ENCODE assay signal across 10 mouse cellular contexts in genomic region chr1:87510166-87510691, GRCm38 (mm10). TPM values are rescaled to one million over a fixed set of nuclear protein-coding genes. Genes with fewer than 3 reads are reported as not detected.
DNase-seq lines count a peak whose midpoint lies in the region; ATAC-seq lines count a peak whose summit lies in the region.
"Had no signal": no experiment of that assay in that cellular context is flagged by ENCODE, and none has a peak within 500 bp of the region (broad histone marks: within the 10 kb centered on the region; RNA-seq: fewer than 3 reads in every experiment).

No protein-coding gene starts in this region.

- H3K9me3 ChIP-seq in embryonic facial prominence, embryonic 15.5 days (replicated peaks), result no peaks in the 10 kb centered on the region
- H3K9me3 ChIP-seq in hindbrain, embryonic 16.5 days (ENCODE audit: control insufficient read depth, low read length), result no peaks in the 10 kb centered on the region
- H3K9me3 ChIP-seq in limb, embryonic 15.5 days, result no peaks in the 10 kb centered on the region
- no peaks in the 10 kb centered on the region for H3K9me3 ChIP-seq in neural tube, embryonic 13.5 days

- 0% methylated on average over 55 of the region's 61 CpGs for WGBS in embryonic facial prominence, embryonic 15.5 days
- WGBS in hindbrain, embryonic 16.5 days, result 1% methylated on average over 21 of the region's 61 CpGs
- 0% methylated on average over 35 of the region's 61 CpGs for WGBS in limb, embryonic 15.5 days
- under 1% methylated on average over 58 of the region's 61 CpGs for WGBS in neural tube, embryonic 13.5 days

- H3K4me3 ChIP-seq in embryonic facial prominence, embryonic 15.5 days (replicated peaks), result peak overlapping the region; percentile 66
- H3K4me3 ChIP-seq in hindbrain, embryonic 16.5 days (ENCODE audit: low read length), result peak overlapping the region; percentile 84
- H3K4me3 ChIP-seq in limb, embryonic 15.5 days, result peak overlapping the region; percentile 61
- peak overlapping the region; percentile 74 for H3K4me3 ChIP-seq in neural tube, embryonic 13.5 days

- peak; percentile 89 for DNase-seq in heart, adult 11 months
- DNase-seq in heart, adult 9 months (ENCODE audit: low spot score in 2 of 2), result no peak
- peak; percentile 75 for DNase-seq in adrenal gland, postnatal 10 days
- peak; percentile 23 for DNase-seq in yolk sac, embryonic 10.5 days (ENCODE audit: low spot score)

- ATAC-seq in embryonic facial prominence, embryonic 15.5 days (ENCODE audit: insufficient number of reproducible peaks, low FRiP score, low TSS enrichment, low read depth), result peak; percentile 78
- ATAC-seq in hindbrain, embryonic 16.5 days, result peak; percentile 93
- peak; percentile 76 for ATAC-seq in limb, embryonic 15.5 days (ENCODE audit: insufficient number of reproducible peaks, low FRiP score, low TSS enrichment, low read depth)
- ATAC-seq in neural tube, embryonic 13.5 days (ENCODE audit: low read depth), result peak; percentile 90

- H3K4me2 ChIP-seq in embryonic facial prominence, embryonic 15.5 days (replicated peaks), result peak overlapping the region; percentile 100
- peak overlapping the region; percentile 94 for H3K4me2 ChIP-seq in hindbrain, embryonic 16.5 days (ENCODE audit: low read length)
- peak overlapping the region; percentile 100 for H3K4me2 ChIP-seq in limb, embryonic 15.5 days
- peak overlapping the region; percentile 98 for H3K4me2 ChIP-seq in neural tube, embryonic 13.5 days

- H3K27me3 ChIP-seq in embryonic facial prominence, embryonic 15.5 days, result peaks cover 40% of the 10 kb centered on the region
- H3K27me3 ChIP-seq in hindbrain, embryonic 16.5 days (replicated peaks; ENCODE audit: control insufficient read depth, insufficient read depth, low read length), result peaks cover 5% of the 10 kb centered on the region; the same call in 1 of the 2 replicates
- H3K27me3 ChIP-seq in limb, embryonic 15.5 days, result peaks cover 59% of the 10 kb centered on the region
- H3K27me3 ChIP-seq in neural tube, embryonic 13.5 days, result peaks cover 44% of the 10 kb centered on the region

- peak overlapping the region; percentile 51 for H3K9ac ChIP-seq in embryonic facial prominence, embryonic 15.5 days
- H3K9ac ChIP-seq in hindbrain, embryonic 16.5 days (ENCODE audit: low read depth, low read length), result peak overlapping the region; percentile 87
- peak overlapping the region; percentile 26 for H3K9ac ChIP-seq in limb, embryonic 15.5 days
- H3K9ac ChIP-seq in neural tube, embryonic 13.5 days, result peak overlapping the region; percentile 85

- peaks cover 11% of the 10 kb centered on the region for H3K4me1 ChIP-seq in embryonic facial prominence, embryonic 15.5 days
- peaks cover 15% of the 10 kb centered on the region for H3K4me1 ChIP-seq in hindbrain, embryonic 16.5 days (ENCODE audit: control insufficient read depth, insufficient read depth, low read depth, low read length)
- peaks cover 17% of the 10 kb centered on the region for H3K4me1 ChIP-seq in limb, embryonic 15.5 days
- peaks cover 16% of the 10 kb centered on the region for H3K4me1 ChIP-seq in neural tube, embryonic 13.5 days (replicated peaks)

- no peaks in the 10 kb centered on the region for H3K36me3 ChIP-seq in embryonic facial prominence, embryonic 15.5 days
- H3K36me3 ChIP-seq in hindbrain, embryonic 16.5 days (ENCODE audit: control insufficient read depth, insufficient read depth, low read length), result no peaks in the 10 kb centered on the region
- no peaks in the 10 kb centered on the region for H3K36me3 ChIP-seq in limb, embryonic 15.5 days
- no peaks in the 10 kb centered on the region for H3K36me3 ChIP-seq in neural tube, embryonic 13.5 days

- H3K27ac ChIP-seq in embryonic facial prominence, embryonic 15.5 days (replicated peaks), result no peak overlapping the region
- peak overlapping the region; percentile 20; the same call in 1 of the 2 replicates for H3K27ac ChIP-seq in hindbrain, embryonic 16.5 days (ENCODE audit: low read depth, low read length)
- no peak overlapping the region for H3K27ac ChIP-seq in limb, embryonic 15.5 days
- H3K27ac ChIP-seq in neural tube, embryonic 13.5 days (replicated peaks), result no peak overlapping the region
- H3K27ac ChIP-seq: macrophage had no signal

RNA-seq across cellular contexts. Expression of gene Neu2, which starts 0.5 kb away (rescaled TPM):
- under 1 TPM; 0.72 to 0.79 TPM for total RNA-seq in adrenal gland, postnatal 10 days (2021)
- 0.21 and 0.51 TPM in 2 replicates for polyA plus RNA-seq in embryonic facial prominence, embryonic 15.5 days (2015; fragmentation: Nextera tagmentation; extraction: Ambion mirVana)
- 0.54 and 0.65 TPM in 2 replicates for polyA plus RNA-seq in hindbrain, embryonic 16.5 days (2015; fragmentation: Nextera tagmentation; extraction: Ambion mirVana)
- polyA plus RNA-seq in limb, embryonic 15.5 days (2015; fragmentation: Nextera tagmentation; extraction: Ambion mirVana), result not detected in 2 replicates
- polyA plus RNA-seq in neural tube, embryonic 13.5 days (2015; fragmentation: Nextera tagmentation; extraction: Ambion mirVana), result 0.24 TPM in 1 of 2 replicates, not detected in the other
- total RNA-seq: MEL had no signal
- polyA plus RNA-seq: macrophage had no signal

RNA-seq across cellular contexts. Expression of gene Snorc, which starts 40.2 kb away (rescaled TPM):
- under 1 TPM in 1 of 2 experiments, not detected in 1; 0.81 TPM for total RNA-seq in adrenal gland, postnatal 10 days (2021)
- 10.8 and 20.4 TPM in 2 replicates for polyA plus RNA-seq in embryonic facial prominence, embryonic 15.5 days (2015; fragmentation: Nextera tagmentation; extraction: Ambion mirVana)
- polyA plus RNA-seq in hindbrain, embryonic 16.5 days (2015; fragmentation: Nextera tagmentation; extraction: Ambion mirVana), result 1.2 and 2.3 TPM in 2 replicates
- 46.8 and 84.6 TPM in 2 replicates for polyA plus RNA-seq in limb, embryonic 15.5 days (2015; fragmentation: Nextera tagmentation; extraction: Ambion mirVana)
- 0.73 and 1.4 TPM in 2 replicates for polyA plus RNA-seq in neural tube, embryonic 13.5 days (2015; fragmentation: Nextera tagmentation; extraction: Ambion mirVana)
- total RNA-seq: MEL had no signal
- polyA plus RNA-seq: macrophage had no signal

Comparison
In these comparisons a context has a peak if more than half of its experiments do, and no peak if none do; other contexts are left out.
1. DNase-seq: peak in heart, adult 11 months (single experiment), adrenal gland, postnatal 10 days (single experiment) and yolk sac, embryonic 10.5 days (single experiment); none in heart, adult 9 months (0 of 2).
2. H3K9ac ChIP-seq: peak in every context shown above with its lines; median percentile 87 in hindbrain, embryonic 16.5 days; 85 in neural tube, embryonic 13.5 days; 51 in embryonic facial prominence, embryonic 15.5 days; 26 in limb, embryonic 15.5 days.
3. Peak in every context shown above with its lines, with median percentiles within 50 percentile points of each other: ATAC-seq, H3K4me2 ChIP-seq and H3K4me3 ChIP-seq.